Mouse (Mus musculus) mouse embryonic stem cell (cell line): ENCODE results near the gene Coro2a.

Experiments
- in situ Hi-C, 2 experiments: fragments of 300-500 bp; cut with MboI; formaldehyde crosslinking; loops; 1 replicate in 1 of 2; 3 replicates in 1 of 2; pipeline ENCODE4 v1.14.3; 2019 to 2020; ENCODE audit warnings: low sequenced_read_pairs in 2 of 2, low pct_unique_long_range_greater_than_20kb in 1 of 2, mixed read lengths in 1 of 2; ENCODE audit not compliant: unreplicated experiment in 1 of 2

The Coro2a gene

DNA sequence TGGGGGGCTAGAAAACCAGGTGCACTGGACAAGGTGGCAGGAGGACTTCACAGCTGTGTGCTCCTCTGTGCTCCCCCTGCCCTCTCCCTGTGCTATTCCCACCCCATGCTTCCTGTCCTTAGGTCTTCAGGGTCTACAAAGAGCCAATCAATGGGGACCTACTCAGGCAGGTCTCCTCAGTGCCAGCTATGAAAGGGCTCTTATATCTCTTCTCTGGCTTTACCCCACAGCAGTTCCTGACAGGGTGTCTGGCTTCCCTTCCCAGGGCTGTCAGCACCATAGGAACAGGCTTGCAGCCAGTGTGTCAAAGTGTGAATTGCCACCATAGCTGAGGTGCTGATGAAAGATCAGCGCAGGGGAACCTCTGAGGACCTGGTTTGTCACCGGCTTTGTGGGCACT is 81.5 kb downstream of the Coro2a start:
- in situ Hi-C loops = no loop called here

DNA sequence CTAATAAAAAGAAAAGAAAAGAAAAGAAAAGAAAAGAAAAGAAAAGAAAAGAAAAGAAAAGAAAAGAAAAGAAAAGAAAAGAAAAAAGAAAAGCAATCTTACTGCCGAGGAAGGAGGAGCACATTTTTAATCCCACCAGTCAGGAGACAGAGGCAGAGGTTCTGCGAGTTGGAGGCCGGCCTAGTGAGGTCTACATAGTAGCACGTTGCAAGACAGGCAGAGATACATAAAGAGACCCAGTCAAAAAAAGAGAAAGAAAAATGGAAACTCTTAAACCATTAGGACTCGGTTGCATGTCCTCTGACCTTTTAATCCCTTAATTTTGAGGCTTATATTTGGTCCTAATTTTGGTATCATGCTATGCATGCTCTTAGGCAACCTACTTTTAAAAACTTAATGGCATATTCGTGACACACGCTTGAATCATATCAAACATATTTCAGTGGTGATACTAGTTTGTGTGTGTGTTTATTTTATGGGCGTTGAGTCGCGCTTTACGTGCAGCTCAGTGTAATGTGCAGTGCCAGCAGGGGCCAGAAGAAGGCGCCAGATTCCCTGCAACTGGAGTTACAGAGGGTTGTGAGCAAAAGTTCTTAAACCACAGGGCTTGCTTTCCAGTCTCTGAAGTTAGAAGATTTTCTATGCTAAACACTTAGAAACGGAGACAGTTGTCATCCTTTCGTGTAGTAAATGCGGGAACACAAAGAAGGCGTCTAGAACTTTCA is 94.1 kb downstream of the Coro2a start:
- in situ Hi-C loops = no loop called here

DNA sequence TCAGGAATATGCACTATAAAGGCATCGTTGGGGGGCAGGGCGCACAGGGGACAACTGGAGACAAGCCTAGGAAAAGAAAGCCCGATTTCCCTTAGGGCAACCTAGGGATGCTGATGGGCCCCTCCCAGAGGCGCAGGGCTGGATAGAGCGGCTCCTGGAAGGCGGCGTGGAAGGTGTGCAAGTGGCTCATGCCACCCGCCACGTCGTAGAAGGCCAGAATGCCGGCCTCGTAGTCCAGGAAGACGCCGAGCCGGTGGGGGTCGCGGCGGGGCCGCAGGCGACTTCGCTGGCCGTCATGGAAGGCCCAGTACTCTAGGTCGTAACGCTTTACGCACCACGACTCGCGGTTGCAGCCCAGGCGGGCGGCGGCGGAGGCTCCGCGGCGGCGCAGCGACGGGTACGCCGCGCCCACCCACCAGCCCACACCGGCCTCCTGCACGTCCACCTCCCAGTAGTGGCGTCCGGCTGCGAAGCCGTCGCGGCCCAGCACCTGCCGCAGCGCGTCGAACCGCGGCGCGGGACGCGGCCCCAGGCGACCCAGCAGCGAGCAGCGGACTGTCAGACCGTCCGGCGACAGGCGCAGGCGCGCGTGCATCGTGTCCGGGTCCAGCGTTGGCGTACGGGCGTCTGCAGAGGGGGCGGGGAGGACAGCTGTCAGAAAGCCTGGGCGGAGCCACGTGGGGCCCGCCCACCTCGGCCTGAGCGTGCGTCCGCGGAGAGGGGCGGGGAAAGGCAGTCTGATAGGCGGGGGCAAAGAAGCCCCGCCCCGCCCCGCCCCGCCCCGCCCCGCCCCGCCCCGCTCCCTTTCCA is 95.0 kb downstream of the Coro2a start:
- in situ Hi-C loops = no loop called here

DNA sequence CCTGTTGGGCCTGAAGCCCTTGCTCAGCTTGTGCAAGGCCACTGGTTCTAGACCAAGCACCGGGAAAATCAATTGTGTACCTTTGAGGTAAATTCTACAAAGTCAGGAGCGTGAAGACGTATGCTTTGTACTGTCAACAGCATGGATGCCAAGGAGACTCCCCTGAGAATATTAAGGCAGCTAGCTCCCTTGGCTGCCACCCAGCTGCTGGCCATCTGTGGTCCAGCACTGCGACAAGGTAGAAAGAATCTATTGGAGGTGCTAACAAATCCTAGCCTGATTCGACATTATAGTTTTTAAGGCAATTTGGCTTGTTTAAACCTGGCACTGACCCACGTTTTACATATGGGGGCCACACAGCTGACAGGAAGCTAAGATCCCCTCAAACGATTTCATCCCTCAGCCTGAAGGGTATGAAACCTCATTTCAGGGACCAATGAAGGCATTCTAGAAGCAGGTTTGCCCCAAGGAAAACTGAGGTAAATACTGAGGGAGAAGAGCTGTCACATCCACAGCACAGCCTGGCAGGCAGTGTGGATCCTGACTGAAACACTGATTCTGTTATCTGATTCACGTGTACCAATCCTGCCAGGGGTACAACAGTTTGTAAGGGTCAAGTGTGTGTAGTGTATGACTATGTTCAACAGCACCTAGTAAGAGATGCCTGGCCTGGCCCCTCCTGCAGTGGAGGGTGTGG is 96.5 kb downstream of the Coro2a start:
- in situ Hi-C loops = no loop called here

DNA sequence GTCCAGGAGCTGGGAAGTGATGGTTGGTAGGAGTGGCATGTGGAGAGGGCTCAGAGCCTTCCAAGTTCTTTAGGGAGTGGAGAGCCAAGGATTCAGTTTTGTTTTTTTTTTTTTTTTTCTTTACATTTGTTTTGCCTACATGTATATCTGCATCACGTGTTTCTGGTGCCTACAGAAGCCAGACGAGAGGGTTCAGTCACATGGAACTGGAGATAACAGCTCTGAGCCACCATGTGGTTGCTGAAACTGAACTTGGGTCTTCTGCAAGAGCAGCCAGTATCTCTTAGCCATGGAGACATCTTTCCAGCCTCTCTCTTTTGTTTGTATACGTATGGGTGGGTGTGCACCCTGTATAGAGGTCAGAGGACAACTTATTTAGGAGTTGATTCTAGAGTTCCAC is 98.1 kb downstream of the Coro2a start:
- in situ Hi-C loops = no loop called here

DNA sequence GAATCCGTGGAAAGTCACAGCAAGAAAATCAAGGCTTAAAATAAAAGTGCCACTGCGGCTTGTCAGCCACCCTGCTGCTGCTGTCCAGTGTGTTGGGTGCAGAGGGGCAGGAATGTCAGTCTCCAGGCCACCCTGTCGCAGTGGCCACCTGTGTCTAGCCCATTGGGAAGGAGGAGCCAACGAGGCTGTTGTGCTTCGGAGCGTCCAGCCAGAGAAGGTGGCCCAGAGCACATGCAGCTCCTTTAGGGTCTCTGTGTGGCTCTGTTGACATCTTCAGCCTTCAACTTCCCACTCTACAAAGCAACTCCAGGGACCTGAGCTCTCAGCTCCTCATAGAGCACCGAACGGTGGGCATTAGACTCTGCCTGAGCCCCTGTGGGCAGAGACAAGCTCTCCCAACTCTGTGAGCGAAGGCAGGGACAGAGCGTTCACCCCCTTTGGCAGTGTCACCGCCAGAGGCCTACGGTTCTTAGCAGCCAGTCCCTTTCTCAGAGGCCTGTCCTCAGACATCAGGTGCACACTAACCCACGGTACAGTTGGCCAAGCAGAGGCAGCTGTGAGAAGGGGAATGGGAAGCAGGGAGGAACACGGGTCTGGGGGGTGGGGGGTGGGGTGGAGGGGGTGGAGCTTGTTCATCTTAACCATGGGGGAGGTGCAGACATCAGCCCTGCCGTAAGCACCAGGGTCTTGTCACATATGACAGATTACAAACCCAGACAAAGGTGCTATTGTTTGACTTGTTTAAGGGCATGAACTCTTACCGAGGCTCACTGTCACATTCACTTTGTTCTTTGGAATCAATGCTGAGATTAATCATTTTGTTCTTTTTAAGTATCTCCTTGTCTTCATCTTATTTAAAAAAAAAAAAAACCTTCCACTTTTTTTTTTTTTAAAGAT is 99.1 kb downstream of the Coro2a start:
- in situ Hi-C loops = no loop called here

DNA sequence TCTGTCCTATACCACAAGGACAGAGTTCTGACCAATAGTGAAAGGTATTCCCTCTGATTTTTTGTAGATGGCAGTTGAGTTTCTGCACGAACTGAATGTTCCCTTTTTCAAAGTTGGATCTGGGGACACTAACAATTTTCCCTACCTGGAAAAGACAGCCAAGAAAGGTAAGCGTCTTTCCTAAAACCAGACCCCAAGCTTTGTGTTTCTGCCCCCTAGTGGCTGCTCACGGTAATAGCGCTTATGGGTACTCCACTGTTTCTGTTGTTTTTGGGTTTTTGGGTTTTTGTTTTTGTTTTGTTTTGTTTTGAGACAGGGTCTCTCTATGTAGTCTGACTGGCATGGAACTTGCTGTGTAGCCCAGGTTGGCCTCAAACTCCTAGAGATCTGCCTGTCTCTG is 103.0 kb downstream of the Coro2a start:
- in situ Hi-C loops = no loop called here

DNA sequence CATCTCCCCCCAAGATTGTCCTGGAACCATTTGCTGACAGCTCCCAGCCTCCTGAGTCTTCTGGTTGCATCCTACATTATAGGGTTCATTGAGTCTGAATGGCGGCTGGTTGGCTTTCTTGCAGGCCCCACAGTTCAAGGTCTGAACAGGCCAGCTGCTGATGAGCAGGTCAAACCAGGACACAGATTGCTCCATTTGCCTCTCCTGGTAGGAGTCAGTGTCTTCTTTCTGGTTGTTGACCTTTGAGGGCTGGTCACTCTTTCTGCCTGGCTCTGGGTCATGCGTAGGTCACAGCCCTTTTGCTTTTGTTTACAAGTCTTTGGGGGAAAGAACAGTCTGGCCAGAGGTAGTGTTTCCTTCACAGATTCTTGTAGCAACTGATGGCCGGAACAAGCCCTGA is 103.5 kb downstream of the Coro2a start:
- in situ Hi-C loops = no loop called here

DNA sequence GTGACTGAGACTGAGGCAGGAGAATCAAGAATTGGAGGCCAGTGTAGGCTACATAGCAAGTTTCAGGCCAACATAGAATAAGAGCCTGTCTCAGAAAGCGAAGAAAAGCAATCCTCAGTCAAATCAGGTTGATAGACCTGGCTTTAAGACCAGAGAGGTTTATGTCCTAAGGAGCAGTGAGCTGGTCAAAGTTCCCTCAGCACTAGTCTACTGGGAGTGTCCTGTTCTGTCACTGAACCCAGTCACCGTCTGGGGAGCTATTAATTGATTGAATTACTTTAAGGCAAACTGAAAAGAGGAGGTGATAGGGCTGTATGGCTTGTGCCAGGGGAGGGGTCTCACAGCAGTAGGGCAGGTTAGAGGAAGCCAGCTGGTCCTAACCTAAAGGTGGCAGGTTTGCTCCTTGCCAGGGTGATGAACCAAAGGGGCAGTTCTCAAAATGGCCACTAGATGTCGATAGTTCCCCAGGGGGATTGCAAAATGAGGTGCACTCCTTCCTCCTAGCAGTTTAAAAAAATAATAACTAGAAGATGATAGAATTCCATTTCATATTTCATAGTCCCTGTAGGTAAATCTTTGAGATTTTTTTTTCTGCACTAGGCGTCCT is 104.6 kb downstream of the Coro2a start:
- in situ Hi-C loops = no loop called here

DNA sequence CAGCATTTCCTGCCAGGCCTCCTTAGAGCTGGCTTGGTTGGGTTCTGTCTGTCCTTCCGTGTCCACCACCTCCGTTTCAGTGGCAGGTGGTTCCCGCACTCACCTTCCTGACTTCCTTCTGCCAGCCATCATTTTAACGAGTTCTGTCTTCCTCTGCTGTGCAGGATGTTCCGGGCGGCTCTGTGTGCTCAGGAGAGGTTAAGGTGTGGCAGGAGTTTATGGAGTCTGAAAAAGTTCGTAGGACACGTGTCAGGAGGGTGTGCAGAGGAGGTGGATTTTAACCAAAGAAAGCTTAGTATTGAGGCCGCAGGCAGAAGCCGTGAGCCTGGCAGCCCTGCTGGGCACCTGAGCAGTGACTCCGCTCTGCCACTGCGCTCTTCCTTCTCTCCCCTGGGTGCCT is 106.5 kb downstream of the Coro2a start:
- in situ Hi-C loops = no loop called here

DNA sequence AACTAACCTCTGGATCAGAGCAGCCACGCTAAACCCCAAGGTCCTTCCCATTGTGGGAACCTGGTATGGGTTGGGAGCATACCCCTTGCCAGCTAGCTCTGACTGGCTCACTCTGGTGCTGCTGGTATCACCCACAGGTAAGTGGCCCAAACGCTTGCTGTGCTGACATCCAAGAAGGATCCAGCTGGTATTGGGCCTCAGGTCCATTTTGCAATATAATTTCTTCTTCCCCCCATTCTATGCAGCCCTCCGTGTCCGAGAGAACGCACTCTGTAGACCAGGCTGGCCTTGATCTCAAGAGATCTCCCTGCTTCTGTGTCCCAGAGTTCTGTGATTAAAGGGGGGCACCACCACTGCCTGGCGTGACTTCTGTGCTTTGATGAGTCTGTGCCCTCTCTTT is 108.9 kb downstream of the Coro2a start:
- in situ Hi-C loops = no loop called here

DNA sequence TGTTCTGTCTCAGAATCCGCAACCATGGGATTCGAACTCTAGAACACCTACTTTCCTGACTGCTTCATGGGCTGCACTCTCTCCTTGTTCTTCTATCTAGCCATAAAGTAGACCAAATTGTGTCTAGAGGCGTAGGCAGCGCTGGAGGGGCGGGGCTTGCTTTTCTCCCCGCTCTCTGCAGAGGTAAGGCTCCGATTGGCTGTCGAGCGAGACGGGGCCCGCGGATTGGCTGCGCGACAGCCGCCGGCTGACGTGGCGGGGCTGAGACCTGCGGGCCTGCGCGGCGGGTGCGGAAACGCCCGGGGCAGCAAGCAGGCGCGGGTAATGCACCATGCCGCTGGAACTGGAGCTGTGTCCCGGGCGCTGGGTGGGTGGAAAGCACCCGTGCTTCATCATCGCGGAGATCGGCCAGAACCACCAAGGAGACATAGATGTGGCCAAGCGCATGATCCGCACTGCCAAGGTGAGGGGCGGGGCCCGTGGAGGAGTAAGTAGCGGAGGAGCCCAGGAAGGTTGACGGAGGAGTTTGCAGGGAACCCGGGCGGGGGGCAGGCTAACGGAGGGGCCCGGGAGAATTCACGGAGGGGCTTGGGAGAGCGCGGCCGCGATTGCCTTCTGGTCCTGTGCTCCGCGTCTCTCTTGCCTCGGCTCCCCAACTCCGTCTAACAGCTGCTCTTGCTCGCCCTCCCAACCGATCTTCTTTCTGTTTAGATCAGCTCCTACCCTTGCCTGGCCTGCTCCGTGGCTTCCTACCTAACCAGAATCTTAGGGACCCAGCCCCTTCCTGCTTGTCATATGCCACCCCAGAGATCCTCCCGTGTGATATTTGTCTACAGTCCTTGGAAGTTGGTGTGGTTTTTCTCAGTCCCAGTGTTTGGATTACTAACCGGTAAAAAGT is 112.7 kb downstream of the Coro2a start, which contains the start of gene Nans:
Gene Nans, plus strand, starts transcription at position 221 of the 898 bp plus-strand sequence.
- in situ Hi-C loops = no loop called here

DNA sequence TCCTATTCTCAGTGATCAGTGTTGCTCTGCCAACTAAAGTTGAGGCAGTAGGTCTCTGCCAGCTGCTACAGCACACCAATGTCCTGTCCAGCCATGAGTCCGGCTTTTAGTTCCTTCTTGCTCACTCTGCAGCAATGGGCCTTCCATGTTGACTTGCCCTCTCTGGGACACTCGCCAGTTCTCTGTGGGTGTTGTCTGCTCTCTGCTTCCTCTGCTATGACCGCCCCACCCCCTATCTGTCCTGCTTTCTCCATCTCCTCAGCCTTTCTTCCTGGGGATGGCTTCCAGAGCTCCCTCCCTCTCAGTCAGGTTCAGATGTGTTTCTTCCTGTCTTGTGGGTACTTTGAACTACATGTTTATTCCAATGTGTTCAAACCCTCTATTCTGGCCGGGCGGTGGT is 114.7 kb downstream of the Coro2a start:
- in situ Hi-C loops = no loop called here
